Mouse (Mus musculus) small intestine, adult 2 months (tissue): ENCODE data around the gene Syne3.

Source experiments
- CTCF ChIP-seq: fragments of 200-500 bp; IDR thresholded peaks from 2 replicates; pipeline ENCODE4 v1.5.1; 2012; ENCODE audit warnings: low read depth, mild to moderate bottlenecking, control low read depth, inconsistent platforms, low read length, moderate library complexity, mixed read lengths; ENCODE audit not compliant: insufficient replicate concordance, insufficient read length; ENCODE audit errors: extremely low read depth
- POLR2A ChIP-seq: fragments of 200-500 bp; IDR thresholded peaks from 2 replicates; pipeline ENCODE4 v1.6.1; 2012; ENCODE audit warnings: low read depth, mild to moderate bottlenecking, control low read depth, inconsistent platforms, low read length, moderate library complexity

DNA sequence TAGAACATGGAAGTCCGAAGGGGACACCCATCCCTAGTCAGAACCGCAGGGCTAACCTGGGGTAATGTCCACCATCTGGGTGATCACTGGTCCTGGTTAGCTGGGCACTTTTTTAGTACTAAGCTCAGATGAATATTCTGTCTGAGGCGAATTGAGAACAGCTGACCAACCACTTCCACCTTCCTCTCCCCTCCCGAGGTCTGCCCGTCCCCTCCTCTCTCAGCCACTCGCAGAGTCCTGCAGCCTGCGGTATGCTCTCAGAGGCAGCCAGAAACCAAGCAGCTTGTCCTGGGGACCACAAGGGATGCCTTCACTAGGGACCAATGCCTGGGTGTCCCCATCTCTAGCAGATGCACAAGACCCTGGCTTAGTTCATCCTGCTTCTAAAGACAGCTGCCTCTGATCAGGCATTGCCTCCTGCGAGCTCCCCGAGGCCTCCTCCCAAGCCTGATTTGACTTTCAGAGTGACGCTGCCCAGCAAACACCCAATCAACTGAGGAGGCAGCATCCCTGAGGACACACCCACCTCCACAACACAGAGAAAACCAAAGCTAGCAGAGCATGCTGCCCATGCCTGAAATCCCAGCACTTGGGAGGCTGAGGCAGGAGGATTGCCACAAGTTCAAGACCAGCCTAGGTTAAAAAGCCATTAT, 11.8 kb downstream of the Syne3 start:
- TF ChIP-seq CTCF (no peak), POLR2A (no peak)
